Mouse (Mus musculus) cerebellum, postnatal 14 days (tissue): ENCODE measurements at regions not wholly inside any gene's neighbourhood (a gene's known extent, or its start where the extent isn't known, plus 50 kb on each side); places are given as distances from the start of the nearest gene placed in this dataset.

Source experiments
- DNase-seq, 2 experiments: peaks; one replicate each; pipeline ENCODE4 v3.0.0; 2021; ENCODE audit warnings: mixed read lengths in 2 of 2

DNA sequence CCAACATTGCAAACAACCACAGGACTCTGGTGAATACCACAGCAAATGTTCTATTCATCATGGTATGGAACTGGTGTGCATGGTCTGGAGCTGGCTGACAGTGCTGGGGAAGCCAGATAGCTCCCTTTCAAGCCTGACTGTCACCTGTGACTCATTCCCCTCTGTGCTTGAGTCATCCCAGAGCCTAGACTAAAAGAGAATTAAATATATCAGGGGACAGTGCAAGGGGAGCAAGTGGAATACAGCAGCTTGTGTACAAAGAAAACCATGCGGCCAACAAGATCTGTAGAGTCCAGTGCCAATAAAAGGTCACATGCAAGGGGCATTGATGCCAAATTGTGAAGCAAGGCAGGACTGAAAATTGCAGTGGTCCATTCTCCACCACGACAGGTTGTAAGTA lies 117.7 kb downstream of the Pah start:
- DNase-seq: no peak

DNA sequence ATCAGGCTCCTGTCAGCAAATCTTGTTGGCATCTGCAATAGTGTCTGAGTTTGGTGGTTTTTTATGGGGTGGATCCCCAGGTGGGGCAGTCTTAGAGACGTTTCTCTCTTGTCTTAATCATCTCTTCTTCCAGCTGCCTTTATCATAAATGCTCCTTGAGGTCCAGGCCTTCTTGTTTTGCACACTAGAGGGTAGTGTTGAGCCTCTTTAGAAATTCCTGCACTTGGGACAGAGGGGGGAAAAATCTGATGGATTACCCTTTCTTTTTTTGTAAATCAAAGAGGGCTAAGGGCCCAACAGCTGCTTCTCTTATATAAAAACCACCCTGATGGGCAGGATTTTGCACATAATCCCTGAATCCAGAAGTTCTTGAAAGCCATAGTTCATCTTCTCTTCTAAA lies 127.5 kb downstream of the Pah start:
- DNase-seq: peak; percentile 55 to 60

DNA sequence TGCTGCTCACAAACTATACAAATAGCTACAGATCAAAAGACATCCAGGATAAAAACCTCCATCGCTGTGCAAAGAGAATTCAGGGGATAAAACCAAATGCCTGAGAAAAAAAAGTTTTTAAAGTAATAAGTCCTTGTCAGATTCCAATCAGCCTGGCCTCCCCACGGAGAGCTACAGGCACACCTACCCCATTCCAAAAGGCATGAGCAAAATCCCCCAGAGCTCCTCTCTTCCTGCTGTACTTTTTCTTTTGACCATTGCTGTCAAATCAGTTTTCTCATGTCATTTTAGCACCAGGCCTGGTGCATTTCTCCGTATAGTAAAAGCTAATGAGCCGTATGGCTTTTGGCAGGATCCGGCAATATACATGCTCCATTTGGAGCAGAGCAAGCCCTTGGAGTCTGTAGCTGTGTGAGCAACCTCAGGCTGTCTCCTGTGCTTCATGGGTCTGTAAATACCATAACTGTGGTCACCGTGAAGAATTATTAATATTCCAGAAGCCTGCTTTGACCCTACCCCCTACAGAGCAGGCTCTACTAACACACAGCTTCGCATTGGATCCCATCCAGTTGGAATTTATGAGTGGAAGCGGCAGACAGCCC lies 130.6 kb downstream of the Pah start:
- peak; percentile 10 to 37 for DNase-seq

DNA sequence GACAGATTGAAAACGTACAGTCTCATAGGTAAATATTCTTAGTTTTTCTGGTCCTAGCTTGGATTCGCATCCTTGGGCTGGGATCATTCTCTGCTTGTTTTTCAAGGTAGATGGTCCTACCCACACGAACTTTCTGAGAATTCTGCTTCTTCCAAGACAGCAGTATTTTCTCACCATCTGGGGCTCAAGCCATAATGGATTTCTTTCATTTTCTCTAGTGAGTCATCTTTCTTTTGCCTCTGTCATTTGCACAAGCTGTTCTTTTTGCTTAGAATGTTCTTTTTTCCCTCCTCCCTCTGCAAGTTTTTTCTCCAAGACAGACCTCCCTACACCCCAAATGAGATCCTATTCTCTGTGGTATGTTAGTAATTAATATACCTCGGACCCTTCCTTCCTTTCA lies 132.5 kb downstream of the Pah start:
- DNase-seq: no peak

DNA sequence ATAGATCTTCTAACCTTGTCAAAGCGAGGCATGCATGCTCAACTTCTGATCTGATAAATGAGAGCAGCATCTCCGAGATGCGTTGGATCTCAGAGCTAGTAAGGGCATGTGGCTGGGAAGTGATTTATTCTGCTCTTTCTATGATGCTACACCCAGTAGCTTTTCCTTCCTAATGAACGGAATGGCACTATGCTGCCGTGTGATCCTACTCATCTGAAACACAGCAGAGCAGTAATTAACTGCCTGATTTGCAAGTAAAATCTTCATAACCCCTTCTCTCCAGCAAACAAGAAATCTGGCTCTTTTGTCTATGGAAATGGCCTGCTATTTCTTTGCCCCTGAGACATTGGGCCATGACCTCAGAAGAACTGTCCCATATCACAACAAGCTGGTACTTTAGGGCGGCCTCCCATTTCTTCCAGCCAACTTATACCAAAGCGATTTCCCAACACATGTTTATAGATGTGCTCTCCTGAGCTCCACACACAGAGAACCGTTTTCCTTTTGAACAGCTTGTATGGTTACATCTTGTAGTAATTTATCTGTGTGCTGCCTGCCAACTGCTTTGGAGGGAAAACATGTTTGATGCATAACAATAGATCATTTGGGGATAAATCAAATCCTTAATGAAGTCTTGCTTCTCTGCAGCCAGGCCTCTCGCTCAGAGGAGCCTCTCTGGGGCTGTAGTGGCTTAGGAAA lies 144.6 kb downstream of the Pah start:
- no peak for DNase-seq

DNA sequence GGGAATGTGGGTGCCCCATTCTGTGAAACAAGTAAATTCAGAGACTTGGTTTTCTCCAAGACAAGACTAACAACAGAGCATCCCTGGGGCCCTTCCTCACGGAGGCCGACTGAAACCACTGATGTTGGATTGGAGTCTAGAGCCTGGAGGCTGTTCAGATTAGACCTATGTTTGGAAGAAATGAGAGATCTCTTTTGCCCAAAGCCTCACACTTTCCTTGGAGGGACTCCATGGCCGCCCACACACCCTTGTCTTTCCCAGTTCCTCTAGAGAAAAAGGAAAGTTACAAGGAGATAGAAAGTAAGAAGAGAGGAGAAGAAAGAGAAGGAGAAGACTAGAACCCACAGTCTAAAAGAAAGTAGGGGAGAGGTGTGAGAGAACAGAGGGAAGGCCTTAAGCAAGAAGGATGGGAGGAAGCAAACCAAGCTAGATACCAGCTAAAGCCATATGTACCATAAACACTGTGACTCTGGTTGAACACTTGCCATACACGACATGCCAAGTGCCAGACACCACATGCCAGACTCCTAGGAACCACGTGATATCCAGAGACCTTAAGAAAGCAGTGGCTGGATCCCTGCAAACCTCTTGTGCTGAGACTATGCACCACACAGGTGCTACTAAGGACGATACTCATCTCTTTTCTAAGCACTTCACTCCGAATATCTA lies 145.3 kb downstream of the Pah start:
- DNase-seq: peak; percentile 21 to 27

DNA sequence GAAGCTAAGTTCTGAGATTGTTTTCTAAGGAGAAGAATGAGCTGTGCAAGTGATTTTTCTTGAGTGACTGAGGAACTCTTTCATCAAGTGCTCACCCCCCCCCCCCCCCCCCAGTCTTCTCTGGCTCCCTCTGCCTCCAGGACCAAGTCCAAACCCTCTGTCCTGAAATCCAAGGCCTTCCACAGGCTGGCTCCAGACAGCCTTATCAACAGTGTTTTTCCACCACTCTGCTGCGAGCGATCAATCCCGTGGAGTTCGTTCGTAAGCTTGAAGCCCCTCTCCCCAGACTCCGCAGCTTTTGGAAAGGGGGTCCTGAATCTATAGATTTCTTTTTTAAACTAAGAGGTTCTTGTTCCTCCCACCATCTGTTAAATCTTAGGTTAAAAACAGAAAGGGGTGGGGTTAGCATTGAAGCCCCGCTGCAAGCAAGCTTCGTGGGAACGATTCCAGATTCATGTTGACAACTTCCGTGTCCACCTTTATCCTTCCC lies 146.1 kb downstream of the Pah start:
- no peak for DNase-seq

DNA sequence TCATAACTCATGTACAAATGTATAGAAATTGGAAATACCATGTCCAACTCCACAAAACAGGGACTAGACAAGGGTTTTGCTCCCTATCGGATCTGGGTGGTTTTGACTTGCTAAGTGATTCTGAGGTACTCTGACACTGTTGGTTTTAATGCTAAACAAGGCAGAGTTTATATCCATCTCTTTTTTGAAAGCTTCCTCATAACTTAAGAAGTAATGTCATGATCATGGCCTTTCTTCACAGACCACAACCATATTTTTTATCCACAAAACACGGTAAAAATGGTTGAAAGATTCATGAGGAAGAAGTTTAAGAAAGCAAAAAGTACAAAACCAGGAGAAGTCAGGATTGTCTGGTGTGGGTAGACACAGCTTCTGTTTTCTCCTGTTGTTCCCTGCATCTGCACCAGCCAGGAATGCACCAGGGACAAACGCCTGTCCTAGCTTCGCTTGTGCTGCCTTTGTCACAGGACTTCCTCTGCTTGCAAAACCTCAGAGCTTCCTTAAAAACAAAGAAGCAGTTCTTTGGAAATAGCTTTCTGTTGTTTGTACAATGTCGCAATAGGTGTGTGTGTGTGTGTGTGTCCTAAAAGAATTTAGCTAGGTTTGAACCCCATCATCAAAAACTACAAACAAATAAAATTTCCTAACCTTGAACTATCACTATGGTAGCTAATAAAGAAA lies 153.3 kb downstream of the Pah start:
- no peak for DNase-seq

DNA sequence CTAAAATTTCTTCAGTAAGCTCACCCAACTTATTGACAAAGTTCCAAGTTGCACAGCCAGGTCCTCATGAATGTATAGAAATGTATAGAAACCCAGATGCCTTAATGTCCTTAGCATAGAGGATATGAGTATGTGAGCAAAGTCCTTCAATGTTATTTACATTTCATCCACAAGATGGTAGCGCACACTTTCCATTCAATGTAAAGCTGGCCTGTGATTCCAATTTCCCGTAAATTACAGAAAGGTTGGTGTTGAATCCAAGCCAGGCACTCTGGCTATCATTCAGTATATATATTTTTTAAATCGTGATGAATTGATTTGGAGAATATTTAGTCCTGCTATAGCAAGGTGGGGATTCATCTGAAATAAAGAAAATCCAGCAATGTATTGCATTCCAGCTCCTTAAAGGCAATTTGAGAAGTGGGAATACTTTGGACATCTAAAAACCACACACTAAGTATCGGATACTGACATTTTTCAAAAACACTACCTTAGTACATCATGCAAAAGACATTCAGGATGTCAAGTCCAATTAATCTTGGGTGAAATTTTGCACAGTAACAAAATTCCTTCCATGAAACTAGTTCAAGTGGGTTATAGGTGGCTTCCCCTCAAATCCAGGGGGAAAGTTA lies 154.6 kb downstream of the Pah start:
- no peak for DNase-seq

DNA sequence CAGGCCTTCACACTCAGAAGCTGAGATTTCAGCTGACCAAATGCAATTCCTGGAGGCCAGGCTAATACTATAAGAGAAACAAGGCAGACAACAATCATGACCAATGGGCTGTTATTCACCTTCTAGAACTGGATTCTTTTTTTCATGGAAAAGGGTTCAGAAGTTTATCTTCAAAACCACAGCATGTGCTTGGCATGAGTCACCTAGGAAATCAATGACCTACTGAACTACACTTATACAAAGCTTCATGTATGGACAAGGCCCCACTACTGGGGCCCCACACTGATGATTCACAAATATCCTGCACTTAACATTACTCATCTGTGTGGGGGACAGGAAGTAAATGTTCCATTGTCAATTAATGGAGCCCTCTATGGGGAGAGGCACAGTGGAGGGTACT lies 157.4 kb downstream of the Pah start:
- DNase-seq: no peak

DNA sequence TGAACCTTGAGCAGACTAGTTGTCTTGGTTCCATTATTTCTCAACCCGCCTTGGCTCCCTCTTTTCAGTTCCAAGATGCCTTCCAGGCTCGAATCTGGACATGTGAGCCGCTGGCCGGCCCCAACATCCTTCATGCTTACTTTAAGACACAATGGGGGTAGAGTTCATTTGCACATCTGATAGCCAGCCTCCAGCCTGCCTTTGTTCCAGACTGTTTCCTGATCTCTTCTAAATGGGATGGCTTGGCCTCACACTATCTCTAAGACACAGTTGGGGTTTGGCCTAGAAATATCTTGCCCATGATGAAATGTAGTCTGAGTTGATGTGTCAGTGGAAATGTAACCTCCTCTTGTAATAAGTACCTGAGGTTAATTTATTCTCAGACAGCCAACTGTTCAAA lies 164.7 kb downstream of the Pah start:
- DNase-seq: no peak

DNA sequence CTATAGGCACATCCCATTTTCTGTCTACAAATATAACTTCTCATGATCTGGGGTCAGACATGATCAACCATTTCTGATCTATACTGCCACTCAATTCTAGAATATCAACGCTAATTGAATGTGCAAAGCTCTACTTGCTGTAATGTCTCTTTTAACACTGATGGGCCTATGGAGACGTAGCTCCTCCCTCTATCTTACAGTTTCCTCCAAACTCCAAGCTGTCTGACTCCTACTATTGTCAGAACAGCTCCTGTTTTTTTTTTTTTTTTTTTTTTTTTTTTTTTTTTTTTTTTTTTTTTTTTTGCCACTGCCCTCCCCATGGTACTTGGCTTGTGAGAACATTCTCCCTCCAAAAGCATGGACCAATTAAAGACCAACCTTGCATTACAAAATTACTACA lies 165.2 kb downstream of the Pah start:
- no peak for DNase-seq

DNA sequence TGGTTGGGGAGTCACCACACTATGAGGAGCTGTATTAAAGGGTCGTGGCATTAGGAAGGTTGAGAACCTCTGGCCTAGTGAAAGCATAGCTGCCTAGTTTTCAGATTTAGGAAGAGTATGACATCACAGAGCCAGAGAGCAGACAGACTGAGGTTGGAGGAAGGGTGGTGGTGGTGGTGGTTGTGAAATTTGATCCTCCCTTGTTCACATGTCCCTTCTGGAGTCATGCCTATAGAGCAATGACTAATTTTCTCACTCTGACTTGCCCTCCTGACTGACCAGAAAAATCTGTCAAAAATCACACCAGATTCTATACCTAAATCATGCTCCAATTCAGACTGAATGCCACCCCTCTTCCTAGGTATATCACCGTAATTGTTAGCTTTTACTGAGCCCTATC lies 166.2 kb downstream of the Pah start:
- DNase-seq: no peak

DNA sequence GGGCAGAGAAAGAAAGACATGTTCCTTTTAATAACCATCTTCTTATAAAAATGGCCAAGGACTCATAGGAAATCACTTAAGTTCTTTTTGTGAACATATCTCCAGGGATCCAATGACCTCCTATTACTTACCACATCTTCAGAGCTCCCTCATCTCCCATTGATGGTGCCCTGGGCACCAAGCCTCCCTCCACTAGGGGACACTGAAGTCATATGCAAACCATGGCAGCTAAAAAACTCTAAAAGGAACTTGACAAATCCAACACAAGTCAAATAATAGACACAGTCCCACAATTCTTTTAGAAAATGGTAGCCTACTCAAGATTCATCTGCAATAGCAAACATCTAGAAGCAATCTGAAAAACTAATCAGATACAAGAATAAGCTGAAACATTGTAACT lies 167.2 kb upstream of the Igf1 start:
- no peak for DNase-seq

DNA sequence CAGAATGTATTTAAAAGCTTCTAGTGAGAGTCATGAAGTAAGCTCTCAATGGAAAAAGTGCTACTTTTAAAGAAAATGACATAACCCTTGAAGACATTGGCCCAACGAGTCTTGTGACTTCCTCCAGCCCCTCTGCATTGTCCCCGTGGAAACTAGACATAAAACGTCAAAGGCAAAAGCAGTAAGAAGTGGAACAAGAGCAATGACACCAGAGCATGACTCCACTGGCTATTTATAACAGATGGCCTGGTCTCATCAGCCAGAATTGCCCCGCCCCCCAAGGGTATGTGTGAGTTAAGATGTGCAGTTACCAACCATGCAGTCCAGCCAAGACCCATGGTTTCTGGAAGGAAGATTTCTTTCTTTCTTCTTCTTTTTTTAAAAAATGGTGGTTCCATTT lies 161.6 kb upstream of the Igf1 start:
- DNase-seq: peak; percentile 7 to 10

DNA sequence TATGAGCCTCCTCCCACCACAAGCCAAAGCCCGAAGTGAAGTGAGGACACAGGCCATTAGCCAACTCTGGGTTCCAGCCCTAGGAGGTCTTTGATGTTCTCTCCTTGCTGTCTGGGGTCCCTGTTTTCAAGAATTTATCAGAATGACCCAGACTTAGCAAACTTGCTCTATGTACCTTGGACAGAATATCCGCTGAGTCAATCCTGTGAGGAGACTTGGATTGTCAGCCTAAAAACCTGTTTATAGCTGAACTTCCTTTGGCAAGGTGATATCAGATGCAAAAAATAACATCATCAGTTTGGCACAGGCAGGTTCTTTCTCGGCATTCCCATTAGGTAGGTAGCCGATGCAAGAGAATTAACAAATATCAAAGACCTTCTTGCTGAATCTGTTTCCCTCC lies 146.9 kb upstream of the Igf1 start:
- no peak for DNase-seq

DNA sequence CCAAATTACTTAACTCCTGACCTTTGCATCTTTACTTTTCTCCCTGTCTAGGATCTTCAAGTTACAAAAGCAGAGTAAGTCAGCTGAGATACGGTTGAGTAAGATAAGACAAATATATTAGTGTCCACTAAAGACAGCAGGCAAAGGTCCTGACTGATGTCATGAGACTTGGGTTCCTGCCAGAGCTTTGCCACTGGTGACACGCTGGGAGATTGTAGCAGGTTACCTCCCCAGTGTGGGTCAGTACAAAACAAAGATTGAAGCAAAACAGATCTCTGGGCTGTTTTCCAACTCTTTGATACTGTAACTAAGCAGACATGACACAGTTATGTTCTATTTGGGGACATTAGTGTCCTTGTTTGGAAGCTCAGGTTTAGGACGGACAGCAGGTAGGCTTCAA lies 146.3 kb upstream of the Igf1 start:
- DNase-seq: peak; percentile 7 to 8

DNA sequence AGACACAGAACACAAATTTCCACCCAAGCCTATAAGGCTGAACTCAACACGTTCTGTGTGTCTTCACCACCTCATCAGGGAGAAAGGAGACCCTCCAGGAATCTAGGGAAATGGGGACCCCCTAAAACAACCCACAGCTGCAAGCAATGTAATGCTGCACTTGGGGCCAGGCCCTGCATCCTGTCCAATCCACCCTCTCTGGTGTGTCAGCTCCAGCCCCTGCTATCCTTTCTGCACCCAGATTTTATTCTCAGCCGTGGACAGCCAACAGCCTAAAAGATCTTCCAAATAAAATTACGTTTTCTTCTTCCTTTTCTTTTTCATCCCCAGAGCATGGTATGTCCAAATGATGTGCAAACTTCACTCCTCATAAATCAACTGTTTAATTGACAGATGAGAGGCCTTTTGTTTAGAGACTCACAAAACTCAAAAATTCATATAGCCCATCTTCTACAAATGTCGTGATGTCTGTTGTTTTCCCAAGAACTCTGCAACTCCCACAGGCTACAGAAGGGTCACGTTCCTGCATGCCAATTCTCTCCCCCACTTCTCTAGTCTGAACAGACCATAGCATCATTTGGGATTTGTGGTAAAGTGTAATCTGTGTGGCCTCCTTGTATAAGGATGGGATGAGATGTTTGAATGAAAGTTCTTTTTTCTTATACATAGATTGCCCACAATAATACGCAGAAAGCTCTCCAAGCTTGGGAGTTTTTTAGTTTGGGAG lies 142.0 kb upstream of the Igf1 start:
- DNase-seq: no peak

DNA sequence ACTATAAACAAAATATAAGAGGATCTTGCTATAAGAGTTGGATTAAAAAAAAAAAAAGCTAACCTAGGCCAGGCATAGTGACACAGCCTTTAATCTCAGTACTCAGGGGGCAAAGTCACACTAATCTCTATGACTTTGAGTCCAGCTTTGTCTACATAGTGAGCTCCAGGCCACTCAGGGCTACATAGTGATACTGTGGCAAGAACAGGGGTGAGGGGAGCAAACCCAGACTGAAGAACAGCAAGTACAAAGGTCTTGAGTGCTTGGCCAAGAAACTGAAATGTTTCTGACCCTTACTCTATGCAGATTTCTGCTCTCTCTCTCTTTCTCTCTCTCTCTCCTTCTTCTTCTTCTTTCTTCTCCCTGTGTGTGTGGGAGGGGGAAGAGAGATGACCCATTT lies 140.9 kb upstream of the Igf1 start:
- no peak for DNase-seq

DNA sequence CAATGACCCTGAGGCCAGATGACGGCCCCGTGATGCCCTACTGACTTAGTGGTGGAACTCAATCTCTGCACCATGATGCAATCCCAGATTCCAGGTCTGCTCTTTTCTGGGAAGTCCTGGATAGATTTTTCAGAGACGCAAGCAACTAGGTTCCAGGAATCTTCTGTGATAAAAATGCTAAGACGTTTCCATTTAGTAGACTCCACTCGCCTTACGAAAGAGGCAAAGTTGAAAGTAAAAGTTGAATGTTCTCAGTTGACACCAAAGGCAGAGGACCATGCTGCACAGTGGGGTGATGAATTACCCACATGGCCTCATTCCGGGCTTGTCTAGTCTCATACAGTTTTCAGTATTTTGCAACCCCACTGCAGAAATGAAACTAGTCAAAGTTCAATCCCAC lies 139.6 kb upstream of the Igf1 start:
- DNase-seq: no peak

DNA sequence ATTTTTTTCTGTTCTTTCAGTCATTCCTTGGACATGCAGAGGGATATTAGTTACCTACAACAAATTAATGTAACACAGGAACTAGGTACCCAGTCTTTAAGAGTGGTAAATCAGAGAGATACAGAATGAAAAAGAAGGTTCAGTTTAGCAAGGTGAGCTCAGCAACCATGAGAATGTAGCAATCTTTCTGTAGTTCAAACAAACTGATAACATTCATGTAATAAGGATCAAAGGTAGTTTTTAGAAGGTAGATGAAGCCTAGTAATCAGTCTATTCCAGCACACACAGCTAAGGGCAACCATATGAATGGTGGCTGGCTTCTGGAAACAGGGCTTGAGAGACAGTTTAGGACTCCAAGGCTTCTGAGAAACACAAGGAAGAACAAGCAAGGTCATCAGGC lies 138.1 kb upstream of the Igf1 start:
- no peak for DNase-seq

DNA sequence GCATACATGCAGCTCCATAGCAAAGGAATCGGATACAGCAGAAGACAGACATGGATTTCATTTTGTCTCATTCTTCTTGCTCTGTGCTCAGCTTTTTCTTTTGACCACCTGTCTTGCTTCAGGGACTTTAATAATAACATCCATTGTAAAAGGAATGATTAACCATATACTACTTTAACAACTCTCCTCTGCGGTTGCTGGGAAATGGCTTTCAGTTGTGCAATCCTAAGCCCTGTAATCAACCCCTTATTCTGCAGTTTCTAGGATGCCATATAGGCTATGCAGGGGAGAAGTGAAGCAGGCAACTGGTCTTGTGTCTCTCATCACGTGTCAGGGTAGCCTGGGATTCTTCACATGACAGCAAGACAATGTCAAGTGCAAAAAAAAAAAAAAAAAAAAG lies 135.8 kb upstream of the Igf1 start:
- no peak for DNase-seq

DNA sequence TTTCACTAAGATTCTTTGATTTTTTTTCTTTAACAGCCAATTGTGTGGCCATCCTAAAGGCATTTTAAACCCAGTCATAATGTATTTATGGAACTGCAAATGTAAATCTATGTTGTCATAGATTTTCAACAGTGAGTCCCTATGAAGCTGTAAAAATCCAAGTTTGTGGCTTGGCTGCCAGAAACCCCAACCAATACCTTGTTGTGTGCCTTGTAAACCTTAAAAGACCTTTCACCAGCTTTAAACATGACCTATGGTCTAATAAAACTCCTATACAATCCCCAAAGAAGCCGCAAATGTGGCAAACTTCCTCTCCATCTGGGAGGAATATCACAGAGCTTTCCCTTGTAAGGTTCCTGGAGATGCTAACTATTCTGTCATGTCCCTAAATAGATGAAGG lies 125.4 kb upstream of the Igf1 start:
- DNase-seq: no peak
